ENCODE assay signal across 15 mouse cellular contexts in genomic region chr9:37129046-37129445, GRCm38 (mm10). TPM values are rescaled to one million over a fixed set of nuclear protein-coding genes. Genes with fewer than 3 reads are reported as not detected.
DNase-seq lines count a peak whose midpoint lies in the region.
"Had no signal": no experiment of that assay in that cellular context is flagged by ENCODE, and none has a peak within 500 bp of the region (broad histone marks: within the 10 kb centered on the region; RNA-seq: fewer than 3 reads in every experiment).

No protein-coding gene starts in this region.

- DNase-seq in heart, adult 11 months = peak; percentile 12
- DNase-seq in heart, postnatal 36 days = no peak
- DNase-seq in R1 (ENCODE audit: low read depth, low spot score) (peak; percentile 64), ZHBTc4 (ENCODE audit: low read depth, low spot score) (peak; percentile 53)
- no peak for DNase-seq in left cerebral cortex, postnatal 25 days (ENCODE audit: low spot score in 2 of 2)
- DNase-seq: adrenal gland, adult 8-10 months; adrenal gland, postnatal 14 days; adrenal gland, postnatal 36 days; cerebellum, adult 11-12 months; cerebellum, adult 2 months; cerebellum, adult 9-10 months; cerebellum, postnatal 10 days; cerebellum, postnatal 25 days; forebrain, postnatal 0 days had no signal

- intact Hi-C loops in heart, postnatal 36 days (cut with DNase I) = no loop called here
- intact Hi-C loops in left cerebral cortex, postnatal 25 days (cut with DNase I) = no loop called here

RNA-seq across cellular contexts. Expression of gene Pknox2, which starts 18.2 kb away (rescaled TPM):
- total RNA-seq in heart, postnatal 36 days (2021) = 1 to 10 TPM; 7.6 to 7.7 TPM
- 10 to 100 TPM; 76.7 to 78.9 TPM for total RNA-seq in left cerebral cortex, postnatal 25 days (2021)
- total RNA-seq: MEL had no signal

Comparison
In these comparisons a context has a peak if more than half of its experiments do, and no peak if none do; other contexts are left out.
1. DNase-seq: peak in heart, adult 11 months (single experiment), R1 (single experiment) and ZHBTc4 (single experiment); none in heart, postnatal 36 days (0 of 2) and left cerebral cortex, postnatal 25 days (0 of 2).
2. RNA of gene Pknox2, which starts 18.2 kb away (total RNA-seq): 76.7 to 78.9 TPM in left cerebral cortex, postnatal 25 days; 7.6 to 7.7 TPM in heart, postnatal 36 days; every median in the first group is over 4 times any median in the second.